Mouse (Mus musculus) erythroid progenitor cell, adult 5-6 weeks (primary cell): ENCODE data around the gene Rnd3. TPM values are rescaled to one million over a fixed set of nuclear protein-coding genes. Genes with fewer than 3 reads are reported as not detected.

Source experiments
- ATAC-seq: replicated peaks from 2 replicates; pipeline ENCODE4 v1.8.0; 2016; ENCODE audit warnings: moderate number of reproducible peaks, mild to moderate bottlenecking, moderate TSS enrichment, inconsistent platforms; ENCODE audit not compliant: poor library complexity, low FRiP score, severe bottlenecking
- total RNA-seq, 2 experiments: library from RNA; stranded (forward) in 1 of 2; stranded (reverse) in 1 of 2; fragments of 150-400 nt in 1 of 2; fragments of 186-747, 209-891 nt in 1 of 2; gene quantifications; 2 replicates each; pipeline versions ENCODE4 v1.2.3 to v1.2.4; 2015 to 2017; ENCODE audit warnings: low replicate concordance in 2 of 2

Rnd3 gene
- total RNA-seq, 2 experiments from 2014 or later, result 2.1 to 2.9 TPM

GRCm38 (mm10) chr2:51137726-51138125 lies 11.2 kb downstream of the Rnd3 start:
- no peak for ATAC-seq

GRCm38 (mm10) chr2:51132181-51132580 lies 16.7 kb downstream of the Rnd3 start:
- ATAC-seq, result no peak

GRCm38 (mm10) chr2:51128090-51128489 lies 20.8 kb downstream of the Rnd3 start:
- ATAC-seq, result no peak

- ATAC-seq, result no peak
These were observed 38.6 kb downstream of the Rnd3 start for GRCm38 (mm10) chr2:51110271-51110670.

- no peak for ATAC-seq
These were observed 40.3 kb downstream of the Rnd3 start for GRCm38 (mm10) chr2:51108631-51109030.

GRCm38 (mm10) chr2:51101187-51101586 lies 47.7 kb downstream of the Rnd3 start:
- no peak for ATAC-seq

GRCm38 (mm10) chr2:51099987-51100386 lies 48.9 kb downstream of the Rnd3 start:
- ATAC-seq, result no peak

- ATAC-seq, result no peak
These were observed 49.7 kb downstream of the Rnd3 start for GRCm38 (mm10) chr2:51099240-51099639.

- no peak for ATAC-seq
These were observed 58.2 kb downstream of the Rnd3 start for GRCm38 (mm10) chr2:51090688-51091087.

- no peak for ATAC-seq
These were observed 58.9 kb downstream of the Rnd3 start for GRCm38 (mm10) chr2:51090049-51090448.

GRCm38 (mm10) chr2:51088843-51089573 lies 59.9 kb downstream of the Rnd3 start:
- no peak for ATAC-seq

GRCm38 (mm10) chr2:51088123-51088453 lies 60.8 kb downstream of the Rnd3 start:
- no peak for ATAC-seq

- no peak for ATAC-seq
These were observed 61.4 kb downstream of the Rnd3 start for GRCm38 (mm10) chr2:51087307-51088122.

- ATAC-seq, result no peak
These were observed 63.8 kb downstream of the Rnd3 start for GRCm38 (mm10) chr2:51085155-51085554.

GRCm38 (mm10) chr2:51082714-51083351 lies 66.1 kb downstream of the Rnd3 start:
- ATAC-seq, result no peak
